Mouse (Mus musculus) hindbrain, embryonic 14.5 days (tissue): ENCODE results near the gene Nova2. TPM values are rescaled to one million over a fixed set of nuclear protein-coding genes. Genes with fewer than 3 reads are reported as not detected.
A peak's percentile ranks its signal among the peaks of the same experiment; 100 is the strongest.

Experiments
- ATAC-seq: fragments of 200-750 bp; cut with Nextera tagmentation; 2 replicates; pipeline ENCODE4 v1.8.0; 2017; ENCODE audit warnings: moderate number of reproducible peaks, mild to moderate bottlenecking, moderate TSS enrichment, moderate library complexity; ENCODE audit not compliant: low FRiP score
- DNase-seq: peaks from one replicate; pipeline ENCODE4 v3.0.0-alpha.2; 2015; ENCODE audit warnings: low spot score
- H3K27ac ChIP-seq: fragments of 300-500 bp; sonication (generic); 2 replicates; pipeline ENCODE4 v1.5.1; 2014; ENCODE audit warnings: mild to moderate bottlenecking, moderate library complexity
- H3K27me3 ChIP-seq: fragments of 300-500 bp; sonication (generic); 2 replicates; pipeline ENCODE4 v1.6.1; 2014; ENCODE audit warnings: mild to moderate bottlenecking, low read length, mixed read lengths; ENCODE audit not compliant: control insufficient read depth, insufficient read depth
- H3K36me3 ChIP-seq: fragments of 300-500 bp; sonication (generic); replicated peaks from 2 replicates; pipeline ENCODE4 v1.6.1; 2014; ENCODE audit not compliant: control insufficient read depth, insufficient read depth
- H3K4me1 ChIP-seq: fragments of 300-500 bp; sonication (generic); replicated peaks from 2 replicates; pipeline ENCODE4 v1.6.1; 2014; ENCODE audit warnings: antibody characterized with exemption, low read length, mixed read lengths; ENCODE audit not compliant: control insufficient read depth, insufficient read depth
- H3K4me2 ChIP-seq: fragments of 300-500 bp; sonication (generic); replicated peaks from 2 replicates; pipeline ENCODE4 v1.6.1; 2014; ENCODE audit warnings: mild to moderate bottlenecking, moderate library complexity
- H3K4me3 ChIP-seq: fragments of 300-500 bp; sonication (generic); replicated peaks from 2 replicates; pipeline ENCODE4 v1.5.1; 2014; ENCODE audit warnings: mild to moderate bottlenecking, low read length
- H3K9ac ChIP-seq: fragments of 300-500 bp; sonication (generic); 2 replicates; pipeline ENCODE4 v1.6.1; 2014
- H3K9me3 ChIP-seq: fragments of 300-500 bp; sonication (generic); 2 replicates; pipeline ENCODE4 v1.6.1; 2016; ENCODE audit warnings: low read length; ENCODE audit not compliant: control insufficient read depth
- WGBS: fragments of 180-500 bp; shearing (Covaris S2); extraction: QIAGEN DNeasy Blood & Tissue Kit; methylation state at CpG from one replicate; pipeline ENCODE4 v1.1.7; 2014; 5-methylcytosine and 5-hydroxymethylcytosine counted together
- polyA plus RNA-seq: library from polyadenylated mRNA; unstranded; fragments of >200 nt; fragmentation: Nextera tagmentation; extraction: Ambion mirVana; gene quantifications from 2 replicates; pipeline ENCODE4 v1.2.1, GENCODE M21; 2014

Gene Nova2
- polyA plus RNA-seq, 1 experiment from 2014 or later = 15.4 TPM

- Histone ChIP-seq H3K9me3 (no peaks in the 10 kb centered on the region), H3K4me3 (peak overlapping the region; percentile 25), H3K36me3 (peaks cover 22% of the 10 kb centered on the region), H3K27ac (0 out of 2 replicates have a peak overlapping the region, but pooled peaks have one; percentile 32), H3K4me2 (peak overlapping the region; percentile 45), H3K9ac (peak overlapping the region; percentile 47), H3K27me3 (no peaks in the 10 kb centered on the region), H3K4me1 (peaks cover 18% of the 10 kb centered on the region)
- DNase-seq (no peak), ATAC-seq (no peak)
- WGBS = 41% methylated on average over 18 of the region's 18 CpGs
Measured at GRCm38 (mm10) chr7:19001066-19001806, 75.5 kb downstream of the Nova2 start.

- Histone ChIP-seq H3K9ac (no peak overlapping the region), H3K36me3 (peaks cover 25% of the 10 kb centered on the region)
Measured at GRCm38 (mm10) chr7:19001807-19002085, 76.1 kb downstream of the Nova2 start.

GRCm38 (mm10) chr7:19002115-19002514 lies 76.4 kb downstream of the Nova2 start:
- Histone ChIP-seq H3K4me2 (peak overlapping the region; percentile 53), H3K9me3 (no peaks in the 10 kb centered on the region), H3K4me1 (peaks cover 23% of the 10 kb centered on the region), H3K36me3 (peaks cover 29% of the 10 kb centered on the region), H3K27me3 (no peaks in the 10 kb centered on the region), H3K9ac (peak overlapping the region; percentile 62), H3K4me3 (peak overlapping the region; percentile 30), H3K27ac (no peak overlapping the region)
- no peak for DNase-seq
- ATAC-seq = no peak
- 58% methylated on average over 4 of the region's 4 CpGs for WGBS

More at GRCm38 (mm10) chr7:19001807-19002085, 76.1 kb downstream of the Nova2 start:
- Histone ChIP-seq H3K4me3 (no peak overlapping the region), H3K4me2 (no peak overlapping the region), H3K27me3 (no peaks in the 10 kb centered on the region), H3K9me3 (no peaks in the 10 kb centered on the region), H3K4me1 (peaks cover 21% of the 10 kb centered on the region), H3K27ac (no peak overlapping the region)
- no peak for DNase-seq
- 80% methylated on average over 3 of the region's 3 CpGs for WGBS
- no peak for ATAC-seq

- Histone ChIP-seq H3K9me3 (no peaks in the 10 kb centered on the region), H3K9ac (peak overlapping the region; percentile 62), H3K4me3 (peak overlapping the region; percentile 30), H3K27ac (peak overlapping the region; percentile 26; the same call in 1 of the 2 replicates), H3K36me3 (peaks cover 36% of the 10 kb centered on the region), H3K27me3 (no peaks in the 10 kb centered on the region), H3K4me1 (peaks cover 23% of the 10 kb centered on the region), H3K4me2 (peak overlapping the region; percentile 53)
- ATAC-seq = peak; percentile 64
- WGBS = 3% methylated on average over 17 of the region's 17 CpGs
- peak; percentile 91 for DNase-seq
Measured at GRCm38 (mm10) chr7:19002848-19003498, 77.3 kb downstream of the Nova2 start.

- Histone ChIP-seq H3K27me3 (no peaks in the 10 kb centered on the region), H3K36me3 (peaks cover 43% of the 10 kb centered on the region), H3K4me1 (peaks cover 23% of the 10 kb centered on the region), H3K9me3 (no peaks in the 10 kb centered on the region), H3K27ac (peak within 1 kb of the TSS; percentile 88), H3K4me3 (peak within 1 kb of the TSS; percentile 77), H3K9ac (peak within 1 kb of the TSS; percentile 87), H3K4me2 (peak within 1 kb of the TSS; percentile 92)
- under 1% methylated on average over 83 of the region's 90 CpGs for WGBS
- DNase-seq (peak; percentile 95), ATAC-seq (peak; percentile 69)
Measured at GRCm38 (mm10) chr7:19003902-19004630, 78.4 kb downstream of the Nova2 start, which contains the start of gene Irf2bp1. Irf2bp1 (plus strand) TSS chr7:19004044.

GRCm38 (mm10) chr7:19004631-19005079 lies 79.0 kb downstream of the Nova2 start:
- no peak for DNase-seq
- WGBS = 5% methylated on average over 34 of the region's 34 CpGs
- Histone ChIP-seq H3K4me2 (peak overlapping the region; percentile 92), H3K9ac (peak overlapping the region; percentile 87), H3K36me3 (peaks cover 44% of the 10 kb centered on the region), H3K27ac (peak overlapping the region; percentile 88), H3K4me1 (peaks cover 23% of the 10 kb centered on the region), H3K27me3 (no peaks in the 10 kb centered on the region), H3K9me3 (no peaks in the 10 kb centered on the region), H3K4me3 (peak overlapping the region; percentile 77)
- ATAC-seq = peak; percentile 1; the same call in 1 of the 2 replicates

GRCm38 (mm10) chr7:19005417-19006121 lies 79.9 kb downstream of the Nova2 start:
- ATAC-seq (no peak), DNase-seq (no peak)
- Histone ChIP-seq H3K9me3 (no peaks in the 10 kb centered on the region), H3K36me3 (peaks cover 39% of the 10 kb centered on the region), H3K4me2 (peak overlapping the region; percentile 92), H3K27me3 (no peaks in the 10 kb centered on the region), H3K27ac (no peak overlapping the region), H3K9ac (0 out of 2 replicates have a peak overlapping the region, but pooled peaks have one; percentile 87), H3K4me1 (peaks cover 23% of the 10 kb centered on the region), H3K4me3 (peak overlapping the region; percentile 77)
- WGBS = 80% methylated on average over 34 of the region's 34 CpGs

- H3K9ac ChIP-seq = no peak overlapping the region
- H3K27me3 ChIP-seq = no peaks in the 10 kb centered on the region
- DNase-seq (peak; percentile 87), ATAC-seq (no peak)
- no peaks in the 10 kb centered on the region for H3K9me3 ChIP-seq
- peaks cover 33% of the 10 kb centered on the region for H3K36me3 ChIP-seq
- H3K27ac ChIP-seq = no peak overlapping the region
- H3K4me3 ChIP-seq = no peak overlapping the region
- 8% methylated on average over 12 of the region's 12 CpGs for WGBS
- peak overlapping the region; percentile 92; the same call in 1 of the 2 replicates for H3K4me2 ChIP-seq
- peaks cover 23% of the 10 kb centered on the region for H3K4me1 ChIP-seq
Measured at GRCm38 (mm10) chr7:19006476-19006875, 80.8 kb downstream of the Nova2 start.
